Mouse (Mus musculus): ENCODE data around the gene Dusp13. TPM values are rescaled to one million over a fixed set of nuclear protein-coding genes. Genes with fewer than 3 reads are reported as not detected.

Gene Dusp13
- not detected for polyA plus RNA-seq (2014; fragmentation: Illumina TruSeq; extraction: RNeasy Lipid Tissue Mini Kit (QIAGEN cat#74804))

GRCm38 (mm10) chr14:21750881-21751542 is at the start of gene Dusp13:
TSS of gene Dusp13 (minus strand) at chr14:21751181.

DNA sequence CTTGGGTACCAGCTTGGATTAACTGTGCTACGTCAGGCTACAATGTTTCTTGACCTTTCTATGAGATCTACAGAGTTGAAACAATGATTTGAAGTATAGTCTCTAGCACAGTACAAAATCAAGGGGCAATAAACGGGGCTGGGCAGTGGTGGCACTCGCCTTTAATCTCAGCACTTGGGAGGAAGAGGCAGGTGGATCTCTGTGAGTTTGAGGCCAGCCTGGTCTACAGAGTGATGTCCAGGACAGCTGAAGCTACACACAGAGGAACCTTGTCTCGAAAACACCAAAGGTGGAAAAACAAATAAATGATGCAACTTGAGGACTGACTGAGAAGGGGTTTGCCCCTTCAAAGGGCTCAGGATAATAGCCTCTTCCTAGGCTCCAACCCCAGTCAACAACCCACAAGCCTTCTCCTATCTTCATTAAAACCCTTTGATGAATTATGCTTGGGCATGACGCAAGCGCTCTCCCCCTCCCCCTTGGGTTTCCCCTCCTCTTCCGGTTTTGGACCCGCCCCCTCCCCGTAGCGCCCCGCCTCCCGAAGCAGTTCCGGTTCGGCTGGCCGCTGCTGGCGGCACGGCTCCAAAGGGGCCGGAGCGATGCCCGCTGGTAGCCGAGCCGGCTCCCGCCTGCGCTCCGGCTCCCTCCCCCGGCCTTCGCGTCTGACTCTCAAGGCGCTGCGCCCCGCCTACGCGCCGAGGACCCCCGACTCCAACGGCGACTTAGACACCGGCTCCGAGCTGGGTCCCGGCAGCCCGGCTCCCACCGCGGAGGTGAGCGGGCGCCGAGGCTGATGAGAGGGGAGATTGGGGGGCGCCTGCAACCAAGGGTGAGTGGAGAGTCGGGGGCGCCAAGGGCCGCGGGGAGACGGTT is 737 bp downstream of the Dusp13 start, which contains the start of gene Samd8:
TSS of gene Samd8 (plus strand) at position 524 of the 873 bp plus-strand sequence.

GRCm38 (mm10) chr14:21714486-21714885 is 36.5 kb downstream of the Dusp13 start, which contains the start of gene Dupd1:
TSS of gene Dupd1 (minus strand) at chr14:21714576.

Other genes starting within 250 kb of the Dusp13 start
- gene Dupd1, start 36.6 kb downstream of the Dusp13 start, polyA plus RNA-seq (2014; fragmentation: Illumina TruSeq; extraction: RNeasy Lipid Tissue Mini Kit (QIAGEN cat#74804)) = not detected
- 47.1 TPM for gene Samd8, start 650 bp downstream of the Dusp13 start, polyA plus RNA-seq (2014; fragmentation: Illumina TruSeq; extraction: RNeasy Lipid Tissue Mini Kit (QIAGEN cat#74804))
- 299 TPM for gene Vdac2, start 74.1 kb upstream of the Dusp13 start, polyA plus RNA-seq (2014; fragmentation: Illumina TruSeq; extraction: RNeasy Lipid Tissue Mini Kit (QIAGEN cat#74804))
- not detected for gene Comtd1, start 97.8 kb upstream of the Dusp13 start, polyA plus RNA-seq (2014; fragmentation: Illumina TruSeq; extraction: RNeasy Lipid Tissue Mini Kit (QIAGEN cat#74804))
- gene Zfp503, start 238.4 kb upstream of the Dusp13 start, polyA plus RNA-seq (2014; fragmentation: Illumina TruSeq; extraction: RNeasy Lipid Tissue Mini Kit (QIAGEN cat#74804)) = 52.4 TPM